Mouse (Mus musculus) lung, embryonic 16.5 days (tissue): Measurements from ENCODE around the gene Usp5. TPM values are rescaled to one million over a fixed set of nuclear protein-coding genes. Genes with fewer than 3 reads are reported as not detected.
"Not testable (repeated sequence)": the region's sequence is repeated elsewhere in the genome, so short reads cannot be mapped to it uniquely, and the experiment has no call there.

ENCODE experiments used
- ATAC-seq: fragments of 200-750 bp; cut with Nextera tagmentation; 2 replicates; pipeline ENCODE4 v1.8.0; 2017; ENCODE audit warnings: low read depth, mild to moderate bottlenecking, moderate library complexity
- H3K27ac ChIP-seq: fragments of 300-500 bp; sonication (generic); 2 replicates; pipeline ENCODE4 v1.5.1; 2014; ENCODE audit warnings: mild to moderate bottlenecking, control low read depth, low read length
- H3K27me3 ChIP-seq: fragments of 300-500 bp; sonication (generic); 2 replicates; pipeline ENCODE4 v1.6.1; 2014; ENCODE audit warnings: low read depth, low read length, mixed read lengths; ENCODE audit not compliant: control insufficient read depth, insufficient read depth
- H3K36me3 ChIP-seq: fragments of 300-500 bp; sonication (generic); 2 replicates; pipeline ENCODE4 v1.6.1; 2014; ENCODE audit warnings: low read length; ENCODE audit not compliant: control insufficient read depth, insufficient read depth
- H3K4me1 ChIP-seq: fragments of 300-500 bp; sonication (generic); replicated peaks from 2 replicates; pipeline ENCODE4 v1.6.1; 2014; ENCODE audit warnings: low read length, mixed read lengths; ENCODE audit not compliant: control insufficient read depth, insufficient read depth
- H3K4me2 ChIP-seq: fragments of 300-500 bp; sonication (generic); 2 replicates; pipeline ENCODE4 v1.6.1; 2014; ENCODE audit warnings: low read depth, low read length, control low read depth
- H3K4me3 ChIP-seq: fragments of 300-500 bp; sonication (generic); 2 replicates; pipeline ENCODE4 v1.5.1; 2014; ENCODE audit warnings: mild to moderate bottlenecking, low read length, control low read depth
- H3K9ac ChIP-seq: fragments of 300-500 bp; sonication (generic); 2 replicates; pipeline ENCODE4 v1.6.1; 2014; ENCODE audit warnings: low read length, control low read depth
- H3K9me3 ChIP-seq: fragments of 300-500 bp; sonication (generic); 2 replicates; pipeline ENCODE4 v1.6.1; 2016; ENCODE audit warnings: low read length; ENCODE audit not compliant: control insufficient read depth
- WGBS: fragments of 180-500 bp; shearing (Covaris S2); extraction: QIAGEN DNeasy Blood & Tissue Kit; methylation state at CpG from one replicate; pipeline ENCODE4 v1.1.7; 2014; 5-methylcytosine and 5-hydroxymethylcytosine counted together
- polyA plus RNA-seq: library from polyadenylated mRNA; unstranded; fragments of >200 nt; fragmentation: Nextera tagmentation; extraction: Ambion mirVana; gene quantifications from 2 replicates; pipeline ENCODE4 v1.2.1, GENCODE M21; 2015

The Usp5 gene
- polyA plus RNA-seq, 1 experiment from 2014 or later: 139 TPM

DNA sequence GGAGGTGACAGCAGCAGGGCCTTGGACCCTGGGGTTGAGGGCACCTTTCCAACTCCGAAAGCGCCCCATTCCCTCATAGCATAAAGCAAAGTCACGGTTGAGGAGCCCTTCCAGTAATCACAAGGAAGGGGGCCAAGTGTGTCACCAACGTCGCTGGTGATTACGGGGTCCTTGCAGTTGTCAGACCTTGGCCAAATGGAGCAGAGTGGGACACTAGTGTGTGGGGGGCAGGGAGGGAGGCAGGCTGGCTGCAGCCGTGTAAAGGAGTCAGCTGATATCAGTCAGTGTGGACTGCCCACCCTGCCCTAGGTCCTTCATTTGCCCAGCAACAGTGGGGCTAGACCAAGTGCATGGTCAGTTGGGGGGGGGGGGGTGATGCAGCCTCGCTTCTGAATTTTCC lies 14.8 kb downstream of the Usp5 start:
- Histone ChIP-seq H3K4me2 (peak overlapping the region; percentile 78), H3K36me3 (peaks cover 37% of the 10 kb centered on the region), H3K27ac (peak overlapping the region; percentile 54), H3K4me3 (peak overlapping the region; percentile 82), H3K27me3 (no peaks in the 10 kb centered on the region), H3K9ac (peak overlapping the region; percentile 89), H3K9me3 (no peaks in the 10 kb centered on the region), H3K4me1 (peaks cover 31% of the 10 kb centered on the region)
- 27% methylated on average over 8 of the region's 8 CpGs for WGBS
- ATAC-seq: peak; percentile 24

DNA sequence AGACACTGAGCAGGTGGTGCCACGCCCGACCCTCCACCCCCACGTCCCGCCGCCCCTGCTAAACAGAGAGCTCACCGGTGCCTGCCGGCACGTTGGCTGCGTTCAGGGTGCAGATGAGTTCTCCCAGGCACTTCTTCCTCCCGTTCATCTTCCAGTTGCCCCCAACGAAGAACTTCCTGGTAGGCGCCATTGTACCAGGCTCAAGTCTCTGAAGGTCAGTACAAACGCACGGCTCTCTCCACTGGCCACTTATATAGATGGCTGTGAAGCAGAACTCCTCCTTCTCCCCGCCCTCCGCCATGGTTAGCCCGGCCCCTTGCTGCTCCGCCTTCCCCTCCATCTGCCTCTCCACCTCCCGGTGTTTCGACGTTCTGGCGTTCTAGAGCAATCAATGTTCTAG lies 15.4 kb downstream of the Usp5 start, which contains the start of gene Tpi1:
Tpi1 (minus strand) TSS at position 364 of the 400 bp plus-strand sequence.
- H3K4me1 ChIP-seq: peaks cover 31% of the 10 kb centered on the region
- peak within 1 kb of the TSS; percentile 82 for H3K4me3 ChIP-seq
- H3K27me3 ChIP-seq: no peaks in the 10 kb centered on the region
- H3K9ac ChIP-seq: peak within 1 kb of the TSS; percentile 89
- WGBS: under 1% methylated on average over 22 of the region's 22 CpGs
- peak within 1 kb of the TSS; percentile 78 for H3K4me2 ChIP-seq
- H3K36me3 ChIP-seq: peaks cover 32% of the 10 kb centered on the region
- H3K27ac ChIP-seq: peak within 1 kb of the TSS; percentile 94
- no peaks in the 10 kb centered on the region for H3K9me3 ChIP-seq
- ATAC-seq: peak; percentile 92

DNA sequence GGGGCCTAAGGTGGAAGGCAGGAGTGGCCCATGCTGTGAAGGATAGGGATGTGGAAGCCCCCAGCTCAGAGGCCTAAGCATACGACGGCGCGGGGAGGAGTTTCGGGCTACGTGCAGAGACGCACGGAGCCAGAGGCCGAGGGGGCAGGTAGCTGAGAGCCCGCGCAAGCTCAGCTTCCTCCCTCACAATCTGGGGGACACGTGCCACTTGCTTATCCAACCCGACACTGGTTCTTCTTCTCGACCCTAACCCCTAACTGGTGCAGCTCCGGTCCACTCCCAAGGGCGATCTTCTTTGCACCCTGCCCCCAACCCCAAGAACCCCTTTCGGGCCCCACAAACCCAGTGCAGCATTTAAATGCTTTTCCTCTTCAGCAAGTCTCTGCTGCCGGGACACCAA lies 15.8 kb downstream of the Usp5 start:
- Histone ChIP-seq H3K27me3 (no peaks in the 10 kb centered on the region), H3K4me1 (peaks cover 31% of the 10 kb centered on the region), H3K4me2 (peak overlapping the region; percentile 78), H3K4me3 (peak overlapping the region; percentile 82), H3K9me3 (no peaks in the 10 kb centered on the region), H3K36me3 (peaks cover 27% of the 10 kb centered on the region), H3K27ac (peak overlapping the region; percentile 94), H3K9ac (peak overlapping the region; percentile 89)
- ATAC-seq: peak; percentile 66
- WGBS: 1% methylated on average over 18 of the region's 18 CpGs

DNA sequence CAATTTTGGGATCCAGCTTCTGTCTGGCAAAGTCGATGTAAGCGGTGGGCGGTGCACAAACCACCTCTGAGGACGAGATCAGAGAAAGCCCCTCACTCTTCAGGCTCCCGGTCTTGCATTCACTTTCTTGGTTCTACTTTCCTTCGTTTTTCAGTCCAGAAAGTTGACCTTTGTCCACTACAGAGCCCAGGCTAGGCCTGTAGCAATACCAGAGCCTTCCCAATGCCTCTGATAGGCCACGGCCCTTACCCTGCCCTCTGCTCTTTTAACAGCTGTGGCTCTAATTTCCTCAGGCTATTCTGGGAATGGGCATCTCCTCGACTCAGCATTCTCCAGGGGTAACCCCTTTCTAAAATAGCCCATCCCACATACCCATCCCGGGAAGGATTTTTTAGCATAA lies 16.4 kb downstream of the Usp5 start:
- Histone ChIP-seq H3K4me1 (peaks cover 35% of the 10 kb centered on the region), H3K27ac (peak overlapping the region; percentile 94), H3K4me3 (peak overlapping the region; percentile 82), H3K4me2 (peak overlapping the region; percentile 78), H3K9ac (peak overlapping the region; percentile 89), H3K9me3 (no peaks in the 10 kb centered on the region), H3K27me3 (no peaks in the 10 kb centered on the region), H3K36me3 (peaks cover 22% of the 10 kb centered on the region)
- 11% methylated on average over 9 of the region's 9 CpGs for WGBS
- ATAC-seq: no peak

DNA sequence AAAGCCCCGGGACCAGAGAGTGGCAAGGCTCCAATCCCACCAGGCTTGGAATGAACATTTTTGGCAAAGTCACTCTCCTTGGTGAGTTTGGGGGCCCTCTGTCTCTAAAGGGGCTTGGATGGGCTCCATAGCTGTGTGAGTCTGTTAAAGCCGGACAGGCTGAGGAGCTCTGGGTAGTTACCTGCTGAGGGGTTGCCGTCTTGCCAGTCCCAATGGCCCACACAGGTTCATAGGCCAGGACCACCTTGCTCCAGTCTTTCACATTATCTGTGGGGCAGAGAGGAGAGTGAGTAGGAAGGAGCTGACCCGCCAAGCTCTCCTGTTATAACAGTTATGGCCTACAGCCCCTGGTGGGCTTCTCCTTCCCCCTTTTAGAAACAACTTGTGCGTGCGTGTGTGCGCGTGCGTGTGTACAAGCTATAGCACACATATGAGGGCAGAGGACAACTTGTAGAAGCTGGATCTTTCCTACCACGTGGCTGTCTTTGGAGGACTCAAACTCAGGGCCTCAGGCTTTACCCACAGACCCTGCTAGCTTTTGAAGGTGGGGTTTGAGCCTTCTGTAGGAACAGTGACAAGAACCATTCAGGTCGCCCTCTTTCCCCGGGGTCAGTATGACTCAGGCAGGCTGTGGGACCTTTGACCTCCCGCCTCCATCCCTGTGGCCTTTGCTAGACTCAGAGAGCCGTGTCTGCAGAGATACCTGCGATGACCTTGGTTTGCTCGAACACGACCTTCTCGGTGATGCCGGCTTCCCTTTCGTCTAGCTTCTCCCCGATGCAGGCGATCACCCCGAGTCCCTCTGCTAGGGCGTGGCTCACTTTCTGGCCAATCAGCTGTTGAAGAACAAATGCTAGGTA lies 17.4 kb downstream of the Usp5 start:
- Histone ChIP-seq H3K4me2 (peak overlapping the region; percentile 78), H3K9me3 (no peaks in the 10 kb centered on the region), H3K4me3 (peak overlapping the region; percentile 82), H3K36me3 (peaks cover 14% of the 10 kb centered on the region), H3K27me3 (no peaks in the 10 kb centered on the region), H3K27ac (no peak overlapping the region; the same call in 1 of the 2 replicates), H3K4me1 (peaks cover 35% of the 10 kb centered on the region), H3K9ac (peak overlapping the region; percentile 89)
- 69% methylated on average over 24 of the region's 24 CpGs for WGBS
- no peak for ATAC-seq

DNA sequence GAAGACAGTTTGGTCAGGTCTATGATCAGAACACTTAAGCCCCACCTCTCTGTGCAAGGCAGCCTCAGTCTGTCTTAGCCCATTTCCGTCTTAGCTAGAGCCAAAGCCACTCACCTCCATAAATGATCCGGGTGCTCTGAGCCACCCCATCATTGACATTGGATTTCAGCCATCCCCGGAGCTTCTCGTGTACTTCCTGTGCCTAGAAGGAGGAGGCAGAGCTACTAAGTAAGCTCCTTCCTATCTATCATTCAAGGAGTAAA lies 17.9 kb downstream of the Usp5 start:
- no peak overlapping the region for H3K9ac ChIP-seq
- ATAC-seq: no peak
- no peaks in the 10 kb centered on the region for H3K9me3 ChIP-seq
- H3K4me1 ChIP-seq: peaks cover 39% of the 10 kb centered on the region
- H3K27me3 ChIP-seq: no peaks in the 10 kb centered on the region
- H3K4me2 ChIP-seq: no peak overlapping the region
- 56% methylated on average over 4 of the region's 4 CpGs for WGBS
- H3K27ac ChIP-seq: no peak overlapping the region
- no peak overlapping the region for H3K4me3 ChIP-seq
- peaks cover 12% of the 10 kb centered on the region for H3K36me3 ChIP-seq

DNA sequence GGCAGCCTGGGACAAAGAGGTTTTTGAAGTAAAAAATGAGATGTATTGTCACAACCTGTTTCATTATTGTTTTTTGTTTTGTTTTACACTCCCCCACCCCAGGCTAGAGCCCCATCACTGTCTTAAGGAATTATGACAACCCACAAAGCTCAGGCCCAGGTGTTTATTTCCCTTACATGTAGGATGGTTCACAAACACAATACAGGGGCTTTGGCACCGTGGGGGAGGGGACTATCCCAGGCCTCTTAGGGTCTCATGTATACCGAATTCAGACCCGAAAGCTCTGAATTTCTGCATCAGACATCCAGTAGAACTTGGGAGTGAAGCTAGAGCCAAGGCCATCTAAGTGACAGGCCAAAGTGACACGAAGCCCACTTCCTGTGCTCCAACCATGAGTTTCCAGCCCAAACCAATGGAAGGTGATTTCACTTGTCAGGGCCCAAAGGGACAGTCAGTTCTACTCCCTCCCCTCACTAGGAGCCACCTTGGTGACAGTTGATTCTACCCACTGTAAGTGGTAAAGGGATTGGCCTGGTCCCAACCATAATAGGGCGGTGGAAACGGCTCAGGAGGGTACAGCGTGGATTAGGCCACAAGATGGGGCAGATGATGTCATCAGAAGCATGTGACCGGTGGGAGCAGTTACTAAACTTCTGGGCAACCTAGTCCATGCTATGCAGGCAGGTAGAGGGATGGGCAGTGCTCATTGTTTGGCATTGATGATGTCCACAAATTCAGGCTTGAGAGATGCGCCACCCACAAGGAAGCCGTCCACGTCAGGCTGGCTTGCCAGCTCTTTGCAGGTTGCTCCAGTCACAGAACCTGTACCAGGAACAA lies 18.5 kb downstream of the Usp5 start:
- 83% methylated on average over 10 of the region's 11 CpGs for WGBS

DNA sequence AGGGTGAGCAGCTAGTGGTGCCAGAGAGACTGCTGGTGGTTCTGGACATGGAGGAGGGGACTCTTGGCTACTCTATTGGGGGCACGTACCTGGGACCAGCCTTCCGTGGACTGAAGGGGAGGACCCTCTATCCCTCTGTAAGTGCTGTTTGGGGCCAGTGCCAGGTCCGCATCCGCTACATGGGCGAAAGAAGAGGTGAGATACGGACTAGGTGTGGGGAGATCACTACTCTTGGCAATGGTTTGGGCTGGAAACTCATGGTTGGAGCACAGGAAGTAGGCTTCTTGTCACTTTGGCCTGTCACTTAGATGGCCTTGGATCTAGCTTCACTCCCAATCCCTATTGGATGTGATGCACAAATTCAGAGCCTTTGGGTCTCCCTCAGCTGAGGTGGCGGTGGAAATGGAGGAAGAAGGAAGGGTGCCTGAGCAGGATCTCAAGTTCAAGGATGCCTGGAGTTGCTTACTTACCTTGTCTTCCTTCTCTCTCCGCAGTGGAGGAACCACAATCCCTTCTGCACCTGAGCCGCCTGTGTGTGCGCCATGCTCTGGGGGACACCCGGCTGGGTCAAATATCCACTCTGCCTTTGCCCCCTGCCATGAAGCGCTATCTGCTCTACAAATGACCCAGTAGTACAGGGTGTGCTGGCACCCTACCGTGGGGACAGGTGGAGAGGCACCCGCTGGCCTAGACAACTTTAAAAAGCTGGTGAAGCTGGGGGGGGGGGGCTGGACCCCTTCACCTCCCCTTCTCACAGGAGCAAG lies 19.3 kb downstream of the Usp5 start:
- no peak for ATAC-seq
- Histone ChIP-seq H3K4me2 (peak overlapping the region; percentile 98), H3K4me1 (peaks cover 40% of the 10 kb centered on the region), H3K27ac (peak overlapping the region; percentile 96), H3K9me3 (no peaks in the 10 kb centered on the region), H3K4me3 (peak overlapping the region; percentile 77), H3K27me3 (no peaks in the 10 kb centered on the region), H3K36me3 (peaks cover 12% of the 10 kb centered on the region), H3K9ac (peak overlapping the region; percentile 84)
- WGBS: 46% methylated on average over 14 of the region's 14 CpGs

More for the DNA sequence above, 18.5 kb downstream of the Usp5 start:
- not testable (repeated sequence) for H3K4me2 ChIP-seq, H3K27ac ChIP-seq, H3K4me3 ChIP-seq, ATAC-seq, H3K27me3 ChIP-seq, H3K9ac ChIP-seq, H3K9me3 ChIP-seq
- Histone ChIP-seq H3K36me3 (peaks cover 12% of the 10 kb centered on the region), H3K4me1 (peaks cover 42% of the 10 kb centered on the region)
